Mouse (Mus musculus) hindbrain, embryonic 12.5 days (tissue): ENCODE measurements at regions not wholly inside any gene's neighbourhood (a gene's known extent, or its start where the extent isn't known, plus 50 kb on each side); places are given as distances from the start of the nearest gene placed in this dataset.

ENCODE experiments used
- ATAC-seq: fragments of 200-750 bp; cut with Nextera tagmentation; 2 replicates; pipeline ENCODE4 v1.8.0; 2017; ENCODE audit warnings: moderate TSS enrichment; ENCODE audit not compliant: low FRiP score
- H3K27ac ChIP-seq: fragments of 300-500 bp; sonication (generic); 2 replicates; pipeline ENCODE4 v1.5.1; 2016; ENCODE audit warnings: mild to moderate bottlenecking
- H3K27me3 ChIP-seq: fragments of 300-500 bp; sonication (generic); 2 replicates; pipeline ENCODE4 v1.6.1; 2016; ENCODE audit warnings: mild to moderate bottlenecking
- H3K36me3 ChIP-seq: fragments of 300-500 bp; sonication (generic); 2 replicates; pipeline ENCODE4 v1.6.1; 2016; ENCODE audit warnings: mild to moderate bottlenecking
- H3K4me1 ChIP-seq: fragments of 300-500 bp; sonication (generic); 2 replicates; pipeline ENCODE4 v1.6.1; 2016
- H3K4me2 ChIP-seq: fragments of 300-500 bp; sonication (generic); replicated peaks from 2 replicates; pipeline ENCODE4 v1.6.1; 2016; ENCODE audit warnings: mild to moderate bottlenecking
- H3K4me3 ChIP-seq: fragments of 300-500 bp; sonication (generic); 2 replicates; pipeline ENCODE4 v1.5.1; 2016; ENCODE audit warnings: mild to moderate bottlenecking
- H3K9ac ChIP-seq: fragments of 300-500 bp; sonication (generic); 2 replicates; pipeline ENCODE4 v1.6.1; 2016; ENCODE audit warnings: mild to moderate bottlenecking, moderate library complexity
- H3K9me3 ChIP-seq: fragments of 300-500 bp; sonication (generic); replicated peaks from 2 replicates; pipeline ENCODE4 v1.6.1; 2016; ENCODE audit warnings: mild to moderate bottlenecking
- WGBS: fragments of 180-500 bp; shearing (Covaris S2); methylation state at CpG from one replicate; pipeline ENCODE4 v1.1.7; 2016; 5-methylcytosine and 5-hydroxymethylcytosine counted together

GRCm38 (mm10) chr15:74461935-74462334 lies 174.2 kb downstream of the Mroh4 start:
- no peak overlapping the region for H3K9ac ChIP-seq
- no peak overlapping the region for H3K4me2 ChIP-seq
- H3K4me3 ChIP-seq = no peak overlapping the region
- H3K27me3 ChIP-seq = no peaks in the 10 kb centered on the region
- ATAC-seq = no peak
- H3K36me3 ChIP-seq = no peaks in the 10 kb centered on the region
- H3K27ac ChIP-seq = no peak overlapping the region
- WGBS = 70% methylated on average over 5 of the region's 5 CpGs
- 0 out of 2 replicates have a peak, but pooled peaks cover 4% of the 10 kb centered on the region for H3K9me3 ChIP-seq
- H3K4me1 ChIP-seq = 0 out of 2 replicates have a peak, but pooled peaks cover 2% of the 10 kb centered on the region

GRCm38 (mm10) chr15:74459345-74459975 lies 176.7 kb downstream of the Mroh4 start:
- Histone ChIP-seq H3K36me3 (no peaks in the 10 kb centered on the region), H3K9me3 (no peaks in the 10 kb centered on the region), H3K4me1 (peaks cover 6% of the 10 kb centered on the region; the same call in 1 of the 2 replicates), H3K27ac (0 out of 2 replicates have a peak overlapping the region, but pooled peaks have one; percentile 30), H3K27me3 (no peaks in the 10 kb centered on the region), H3K4me2 (no peak overlapping the region), H3K4me3 (no peak overlapping the region), H3K9ac (no peak overlapping the region)
- 76% methylated on average over 12 of the region's 12 CpGs for WGBS
- ATAC-seq = no peak

- no peak overlapping the region for H3K4me2 ChIP-seq
- WGBS = 85% methylated on average over 9 of the region's 9 CpGs
- H3K9ac ChIP-seq = no peak overlapping the region
- H3K27me3 ChIP-seq = no peaks in the 10 kb centered on the region
- no peak for ATAC-seq
- H3K36me3 ChIP-seq = no peaks in the 10 kb centered on the region
- peaks cover 6% of the 10 kb centered on the region; the same call in 1 of the 2 replicates for H3K4me1 ChIP-seq
- H3K4me3 ChIP-seq = no peak overlapping the region
- H3K27ac ChIP-seq = 0 out of 2 replicates have a peak overlapping the region, but pooled peaks have one; percentile 30
- H3K9me3 ChIP-seq = no peaks in the 10 kb centered on the region
Measured at GRCm38 (mm10) chr15:74458940-74459339, 177.2 kb downstream of the Mroh4 start.

GRCm38 (mm10) chr15:74457965-74458364 lies 178.2 kb downstream of the Mroh4 start:
- Histone ChIP-seq H3K36me3 (no peaks in the 10 kb centered on the region), H3K4me1 (peaks cover 6% of the 10 kb centered on the region; the same call in 1 of the 2 replicates), H3K27ac (no peak overlapping the region), H3K9ac (no peak overlapping the region), H3K4me2 (no peak overlapping the region), H3K9me3 (no peaks in the 10 kb centered on the region), H3K4me3 (no peak overlapping the region), H3K27me3 (no peaks in the 10 kb centered on the region)
- WGBS = 85% methylated on average over 3 of the region's 3 CpGs
- no peak for ATAC-seq

- Histone ChIP-seq H3K27ac (no peak overlapping the region), H3K4me3 (no peak overlapping the region), H3K36me3 (no peaks in the 10 kb centered on the region), H3K4me2 (no peak overlapping the region), H3K4me1 (peaks cover 6% of the 10 kb centered on the region; the same call in 1 of the 2 replicates), H3K27me3 (no peaks in the 10 kb centered on the region; the same call in 1 of the 2 replicates), H3K9ac (no peak overlapping the region), H3K9me3 (no peaks in the 10 kb centered on the region)
- 81% methylated on average over 6 of the region's 6 CpGs for WGBS
- no peak for ATAC-seq
Measured at GRCm38 (mm10) chr15:74456675-74457040, 179.5 kb downstream of the Mroh4 start.

- no peaks in the 10 kb centered on the region; the same call in 1 of the 2 replicates for H3K27me3 ChIP-seq
- H3K4me1 ChIP-seq = peaks cover 6% of the 10 kb centered on the region; the same call in 1 of the 2 replicates
- 61% methylated on average over 11 of the region's 11 CpGs for WGBS
- H3K4me3 ChIP-seq = no peak overlapping the region
- ATAC-seq = no peak
- no peak overlapping the region for H3K27ac ChIP-seq
- no peak overlapping the region for H3K9ac ChIP-seq
- H3K4me2 ChIP-seq = no peak overlapping the region
- no peaks in the 10 kb centered on the region for H3K36me3 ChIP-seq
- no peaks in the 10 kb centered on the region for H3K9me3 ChIP-seq
Measured at GRCm38 (mm10) chr15:74455921-74456674, 180.1 kb downstream of the Mroh4 start.

DNA sequence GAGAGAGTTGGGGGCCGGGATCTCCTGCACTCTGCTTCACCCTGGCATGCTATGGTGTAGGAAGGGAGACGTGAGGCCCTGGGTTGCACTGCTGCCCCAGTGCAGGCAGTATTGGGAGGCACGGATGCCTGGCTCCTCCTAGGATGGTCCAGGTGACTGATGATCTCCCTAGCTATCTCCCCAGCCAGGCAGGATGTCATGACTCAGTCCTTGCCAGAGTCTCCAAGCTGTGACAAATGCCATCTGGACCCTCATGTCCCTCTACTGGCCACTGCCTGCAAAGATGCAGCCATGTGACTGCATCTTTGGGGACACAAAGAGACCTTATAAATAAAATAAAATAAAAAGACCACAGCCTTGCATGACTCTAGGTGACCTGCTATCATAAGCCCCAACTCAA lies 181.6 kb downstream of the Mroh4 start:
- H3K27me3 ChIP-seq = no peaks in the 10 kb centered on the region; the same call in 1 of the 2 replicates
- H3K36me3 ChIP-seq = no peaks in the 10 kb centered on the region
- no peak overlapping the region for H3K4me2 ChIP-seq
- no peak overlapping the region for H3K4me3 ChIP-seq
- no peak for ATAC-seq
- H3K9me3 ChIP-seq = no peaks in the 10 kb centered on the region
- peaks cover 4% of the 10 kb centered on the region; the same call in 1 of the 2 replicates for H3K4me1 ChIP-seq
- H3K9ac ChIP-seq = no peak overlapping the region
- H3K27ac ChIP-seq = no peak overlapping the region
- 75% methylated on average over 3 of the region's 3 CpGs for WGBS

GRCm38 (mm10) chr15:74453810-74454209 lies 182.3 kb downstream of the Mroh4 start:
- Histone ChIP-seq H3K27ac (no peak overlapping the region), H3K4me3 (no peak overlapping the region)
- 78% methylated on average over 6 of the region's 6 CpGs for WGBS

GRCm38 (mm10) chr15:74452426-74452825 lies 183.7 kb downstream of the Mroh4 start:
- Histone ChIP-seq H3K27me3 (no peaks in the 10 kb centered on the region; the same call in 1 of the 2 replicates), H3K9ac (no peak overlapping the region), H3K36me3 (no peaks in the 10 kb centered on the region), H3K4me3 (no peak overlapping the region), H3K4me2 (no peak overlapping the region), H3K27ac (no peak overlapping the region), H3K9me3 (no peaks in the 10 kb centered on the region), H3K4me1 (peaks cover 4% of the 10 kb centered on the region; the same call in 1 of the 2 replicates)
- no peak for ATAC-seq
- 90% methylated on average over 3 of the region's 3 CpGs for WGBS

More at GRCm38 (mm10) chr15:74453810-74454209, 182.3 kb downstream of the Mroh4 start:
- no peak overlapping the region for H3K9ac ChIP-seq
- peaks cover 4% of the 10 kb centered on the region; the same call in 1 of the 2 replicates for H3K4me1 ChIP-seq
- no peak for ATAC-seq
- H3K36me3 ChIP-seq = no peaks in the 10 kb centered on the region
- H3K9me3 ChIP-seq = no peaks in the 10 kb centered on the region
- H3K27me3 ChIP-seq = no peaks in the 10 kb centered on the region; the same call in 1 of the 2 replicates
- no peak overlapping the region for H3K4me2 ChIP-seq

- Histone ChIP-seq H3K4me2 (no peak overlapping the region), H3K36me3 (no peaks in the 10 kb centered on the region), H3K27me3 (no peaks in the 10 kb centered on the region), H3K4me1 (peaks cover 4% of the 10 kb centered on the region; the same call in 1 of the 2 replicates), H3K9me3 (no peaks in the 10 kb centered on the region), H3K27ac (no peak overlapping the region), H3K4me3 (no peak overlapping the region), H3K9ac (no peak overlapping the region)
- no peak for ATAC-seq
- 69% methylated on average over 13 of the region's 13 CpGs for WGBS
Measured at GRCm38 (mm10) chr15:74441889-74442288, 194.3 kb downstream of the Mroh4 start.

- 89% methylated on average over 6 of the region's 6 CpGs for WGBS
- H3K9ac ChIP-seq = no peak overlapping the region
- H3K36me3 ChIP-seq = no peaks in the 10 kb centered on the region
- no peaks in the 10 kb centered on the region for H3K27me3 ChIP-seq
- no peaks in the 10 kb centered on the region for H3K4me1 ChIP-seq
- no peak overlapping the region for H3K4me3 ChIP-seq
- ATAC-seq = no peak
- H3K27ac ChIP-seq = no peak overlapping the region
- H3K9me3 ChIP-seq = no peaks in the 10 kb centered on the region
- no peak overlapping the region for H3K4me2 ChIP-seq
Measured at GRCm38 (mm10) chr15:74426989-74427388, 209.2 kb downstream of the Mroh4 start.

DNA sequence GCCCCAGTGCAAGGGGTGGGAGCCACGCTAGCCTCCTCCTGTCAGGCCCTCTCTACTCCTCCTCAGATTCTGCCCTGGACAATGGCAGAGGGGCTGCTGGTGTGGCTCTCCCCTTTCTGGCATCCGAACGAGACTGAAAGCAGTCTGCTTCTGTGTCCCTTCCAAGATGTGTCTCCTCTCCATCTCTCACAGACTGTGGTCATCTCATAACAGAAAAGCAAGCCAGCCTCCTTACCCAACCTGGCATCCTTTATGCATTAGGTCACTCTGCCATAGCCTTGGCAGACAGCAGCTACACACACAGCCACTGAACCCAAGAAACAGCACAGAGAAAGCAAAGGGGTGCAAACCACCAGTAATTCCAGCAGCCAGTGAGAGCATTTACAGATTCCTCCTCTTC lies 213.2 kb downstream of the Mroh4 start:
- ATAC-seq = no peak
- 78% methylated on average over 3 of the region's 3 CpGs for WGBS
- Histone ChIP-seq H3K9ac (no peak overlapping the region), H3K4me2 (no peak overlapping the region), H3K4me1 (no peaks in the 10 kb centered on the region), H3K9me3 (no peaks in the 10 kb centered on the region), H3K27ac (no peak overlapping the region), H3K27me3 (peaks cover 4% of the 10 kb centered on the region; the same call in 1 of the 2 replicates), H3K36me3 (no peaks in the 10 kb centered on the region), H3K4me3 (no peak overlapping the region)
